Mouse (Mus musculus): ENCODE measurements around the gene Dpp4.
A peak's percentile ranks its signal among the peaks of the same experiment; 100 is the strongest.

Dpp4 gene

DNA sequence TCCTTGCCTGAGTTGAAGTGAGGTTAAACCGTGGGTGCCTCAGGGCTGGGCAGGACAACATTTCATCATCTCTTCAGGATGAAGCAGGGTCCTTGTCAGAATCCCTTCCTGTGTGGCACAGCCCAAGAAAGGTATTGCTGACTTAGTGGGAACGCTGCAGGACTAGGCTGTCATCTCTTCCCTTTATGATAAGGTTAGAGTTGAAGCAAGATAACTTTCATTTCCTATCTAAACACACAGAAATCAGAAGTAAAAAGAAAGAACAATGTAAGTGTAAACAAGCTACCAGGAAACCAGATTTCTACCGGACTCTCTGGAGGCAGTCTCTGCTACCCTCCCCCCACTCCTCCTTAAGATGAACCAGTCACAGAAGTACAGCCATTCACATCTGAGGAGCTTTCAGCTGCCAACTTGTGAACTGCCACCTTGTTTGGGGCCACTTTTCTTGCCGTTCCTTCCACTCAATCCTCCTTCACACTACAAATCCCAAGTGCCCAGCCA lies 3.3 kb downstream of the Dpp4 start:
- DNase-seq (ENCODE audit: low spot score in 2 of 2) = no peak

GRCm38 (mm10) chr2:62408216-62408615 lies 3.8 kb downstream of the Dpp4 start:
- DNase-seq (ENCODE audit: low spot score in 2 of 2) = no peak

GRCm38 (mm10) chr2:62403556-62404135 lies 8.4 kb downstream of the Dpp4 start:
- no peak for DNase-seq (ENCODE audit: low spot score in 2 of 2)

DNA sequence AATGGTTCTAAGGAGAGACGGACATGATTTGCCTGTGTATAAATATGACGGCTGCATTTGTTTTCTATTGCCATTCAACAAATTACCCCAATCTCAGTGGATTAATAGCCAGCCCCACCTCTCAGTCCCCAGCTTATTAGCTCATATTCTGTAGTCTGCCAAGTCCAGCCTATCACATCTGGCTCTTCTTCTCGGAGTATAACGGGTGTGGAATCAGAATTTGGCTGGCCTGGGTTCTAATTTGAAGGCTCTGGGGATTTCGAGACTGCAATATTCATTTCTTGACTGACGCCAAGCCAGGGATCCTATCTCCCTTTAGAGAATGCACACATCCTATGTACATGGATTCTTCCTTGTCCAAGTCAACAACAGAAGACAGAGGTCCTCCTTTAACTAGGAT lies 11.0 kb downstream of the Dpp4 start:
- peak in 1 of 2 experiments; percentile 10 for DNase-seq (ENCODE audit: low spot score in 2 of 2)

DNA sequence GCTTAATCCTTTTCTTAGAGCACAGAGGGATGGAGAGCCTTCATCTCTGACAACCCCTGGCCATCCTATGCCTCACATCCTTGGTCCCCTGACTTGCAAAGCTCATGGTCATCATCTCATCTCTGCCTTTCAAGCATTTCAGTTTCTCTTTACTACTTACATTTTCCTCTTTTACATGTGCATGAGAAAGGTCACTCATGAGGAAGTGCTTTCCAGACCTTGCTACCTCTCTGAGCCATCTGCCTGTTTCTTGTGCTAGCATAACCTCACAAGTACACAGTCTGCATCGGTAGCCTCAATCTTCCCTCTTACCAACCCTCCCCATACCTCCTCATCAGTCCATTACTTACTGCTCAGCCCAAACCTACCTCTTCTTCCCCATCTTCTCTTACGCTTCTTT lies 12.2 kb downstream of the Dpp4 start:
- DNase-seq (ENCODE audit: low spot score in 2 of 2) = no peak

DNA sequence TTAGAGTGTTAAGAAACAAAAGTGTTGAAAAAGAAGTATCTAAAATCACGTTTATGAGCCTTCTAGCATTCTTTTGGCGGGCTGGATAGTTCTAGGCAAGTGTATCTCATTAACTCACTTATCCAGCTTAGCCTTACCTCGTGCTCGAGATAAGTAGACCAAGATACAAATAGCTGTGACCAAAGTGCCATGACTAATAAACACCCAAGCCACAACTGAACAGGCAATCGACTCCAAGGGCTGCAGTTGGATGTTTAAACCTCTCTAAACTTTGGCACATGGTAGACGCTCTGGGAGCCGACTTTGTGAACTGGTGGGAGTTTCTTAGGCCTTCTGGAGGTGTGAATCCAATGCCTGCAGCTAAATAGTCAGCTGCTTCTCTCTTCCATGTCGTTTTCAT lies 12.7 kb downstream of the Dpp4 start:
- no peak for DNase-seq (ENCODE audit: low spot score in 2 of 2)

- no peak for DNase-seq (ENCODE audit: low spot score in 2 of 2)
These were observed 13.7 kb downstream of the Dpp4 start for GRCm38 (mm10) chr2:62398115-62398875.

DNA sequence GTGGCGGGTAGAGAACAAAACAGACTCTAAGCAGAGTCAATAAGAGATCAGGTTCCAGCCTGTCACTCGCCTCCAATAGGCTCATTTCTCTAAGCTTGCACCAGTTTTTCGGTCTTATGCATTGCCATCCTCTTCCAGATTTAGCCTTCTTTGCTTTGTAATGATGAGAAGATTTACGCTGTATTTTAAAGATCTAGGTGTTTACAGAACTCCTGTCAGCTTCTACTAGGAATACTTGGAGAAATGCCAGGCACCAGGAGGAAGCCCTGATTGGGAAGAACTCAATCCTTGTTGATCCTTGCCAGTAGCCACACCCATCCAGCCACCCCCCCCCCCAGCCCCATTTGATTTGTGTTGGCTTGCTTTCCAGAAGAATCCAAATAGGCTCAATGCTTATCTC lies 14.4 kb downstream of the Dpp4 start:
- DNase-seq (ENCODE audit: low spot score in 2 of 2) = no peak

DNA sequence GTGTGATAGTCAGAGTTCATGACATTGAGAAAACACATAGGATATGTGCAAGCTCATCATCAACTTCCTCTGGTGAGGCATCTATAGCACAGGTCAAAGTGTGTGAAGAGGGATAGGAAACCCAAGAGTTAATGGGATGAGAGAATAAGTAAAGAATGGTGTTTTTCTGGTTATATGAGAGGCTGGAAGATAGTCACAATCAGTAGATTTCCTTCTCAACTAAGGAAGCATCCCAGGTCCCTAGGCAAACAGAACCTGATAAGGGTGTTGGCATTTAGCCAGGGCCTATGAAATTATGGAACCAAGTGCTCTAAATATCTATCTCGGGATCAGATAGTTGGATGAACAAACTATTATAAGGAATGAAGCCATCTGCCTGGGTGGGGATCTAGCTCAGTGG lies 15.2 kb downstream of the Dpp4 start:
- no peak for DNase-seq (ENCODE audit: low spot score in 2 of 2)

DNA sequence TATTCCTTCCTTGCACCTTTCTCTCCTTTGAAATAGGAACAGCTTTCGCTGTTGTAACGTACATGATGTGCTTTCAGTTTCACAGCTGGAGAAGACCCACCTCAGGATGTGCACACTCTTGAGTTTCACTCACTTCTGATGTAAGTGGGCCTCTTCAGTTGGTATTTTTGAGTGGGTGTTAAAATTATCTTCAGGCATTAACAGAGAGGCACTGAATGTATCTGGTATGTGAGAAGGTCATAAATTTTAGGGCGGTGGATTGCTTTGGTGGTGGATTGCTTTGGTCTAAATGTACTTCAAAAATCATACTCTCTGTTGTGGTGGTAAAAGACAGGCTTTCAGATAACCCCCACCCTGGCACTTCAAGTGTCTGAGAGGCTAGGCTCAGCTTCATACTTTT lies 17.2 kb downstream of the Dpp4 start:
- no peak for DNase-seq (ENCODE audit: low spot score in 2 of 2)

DNA sequence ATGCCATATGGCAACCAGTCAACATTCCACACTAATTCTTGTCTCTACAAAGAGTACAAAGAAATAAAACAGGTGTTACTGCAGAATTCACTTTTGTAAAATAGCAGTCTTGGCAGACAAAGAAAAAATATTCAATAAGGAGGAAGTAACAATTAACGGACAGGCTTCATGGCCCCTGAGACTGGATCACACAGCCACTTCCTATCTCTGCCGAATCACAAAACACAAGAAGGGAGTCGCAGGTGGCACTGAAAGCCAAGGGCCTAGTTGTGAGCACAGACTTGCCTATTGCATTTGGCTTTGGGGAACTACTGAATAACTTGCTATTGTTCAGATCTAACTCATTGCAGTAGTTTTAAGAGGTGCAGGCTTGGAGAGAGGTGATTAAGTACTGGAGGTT lies 19.9 kb downstream of the Dpp4 start:
- DNase-seq (ENCODE audit: low spot score in 2 of 2) = no peak

GRCm38 (mm10) chr2:62390961-62391461 lies 21.0 kb downstream of the Dpp4 start:
- DNase-seq (ENCODE audit: low spot score in 2 of 2) = peak in 1 of 2 experiments; percentile 10

GRCm38 (mm10) chr2:62390305-62390704 lies 21.7 kb downstream of the Dpp4 start:
- DNase-seq (ENCODE audit: low spot score in 2 of 2) = no peak

- no peak for DNase-seq (ENCODE audit: low spot score in 2 of 2)
These were observed 23.2 kb downstream of the Dpp4 start for GRCm38 (mm10) chr2:62388841-62389240.

GRCm38 (mm10) chr2:62383196-62383595 lies 28.8 kb downstream of the Dpp4 start:
- no peak for DNase-seq (ENCODE audit: low spot score in 2 of 2)

DNA sequence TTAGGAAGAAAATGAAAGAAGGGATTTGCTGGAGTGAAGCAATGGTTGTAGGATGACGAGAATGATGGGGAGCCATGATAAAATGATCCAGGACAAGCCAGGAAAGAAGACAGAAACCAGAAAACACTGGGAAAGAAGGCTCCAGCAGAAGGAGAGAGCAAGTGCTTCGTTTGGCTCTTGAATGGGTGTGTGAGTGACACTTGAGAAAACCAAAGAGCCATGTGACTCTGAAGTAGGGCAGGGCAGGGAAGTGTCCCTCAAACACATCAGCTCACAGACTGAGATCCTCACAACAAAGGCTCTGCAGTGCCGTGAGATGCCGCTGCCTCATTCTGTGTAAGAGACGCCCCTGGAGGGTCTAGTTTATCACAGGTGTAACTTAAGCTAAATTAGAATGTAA lies 29.6 kb downstream of the Dpp4 start:
- no peak for DNase-seq (ENCODE audit: low spot score in 2 of 2)

GRCm38 (mm10) chr2:62381756-62382155 lies 30.3 kb downstream of the Dpp4 start:
- no peak for DNase-seq (ENCODE audit: low spot score in 2 of 2)

- DNase-seq (ENCODE audit: low spot score in 2 of 2) = no peak
These were observed 38.3 kb downstream of the Dpp4 start for GRCm38 (mm10) chr2:62373692-62374091.

DNA sequence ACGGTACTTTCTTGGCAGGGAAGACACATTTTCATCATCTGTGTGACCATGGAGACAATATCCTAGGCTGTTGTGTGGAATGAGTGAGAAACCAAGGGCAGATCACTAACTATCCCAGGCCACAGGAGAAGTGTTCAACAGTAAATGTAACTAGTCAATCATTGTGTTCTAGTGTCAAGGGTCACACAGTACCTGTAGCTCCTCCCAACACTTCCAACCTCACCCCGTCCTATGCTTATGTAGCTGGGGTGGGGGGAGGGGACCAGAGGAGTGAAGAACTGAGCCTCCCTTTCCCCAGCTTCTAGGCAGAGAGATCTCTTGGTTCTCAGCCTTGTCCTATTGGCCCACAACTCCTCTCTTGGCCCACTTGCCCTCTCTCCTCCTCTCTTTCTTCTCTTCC lies 42.0 kb downstream of the Dpp4 start:
- no peak for DNase-seq (ENCODE audit: low spot score in 2 of 2)

- no peak for DNase-seq (ENCODE audit: low spot score in 2 of 2)
These were observed 43.5 kb downstream of the Dpp4 start for GRCm38 (mm10) chr2:62368349-62369053.

DNA sequence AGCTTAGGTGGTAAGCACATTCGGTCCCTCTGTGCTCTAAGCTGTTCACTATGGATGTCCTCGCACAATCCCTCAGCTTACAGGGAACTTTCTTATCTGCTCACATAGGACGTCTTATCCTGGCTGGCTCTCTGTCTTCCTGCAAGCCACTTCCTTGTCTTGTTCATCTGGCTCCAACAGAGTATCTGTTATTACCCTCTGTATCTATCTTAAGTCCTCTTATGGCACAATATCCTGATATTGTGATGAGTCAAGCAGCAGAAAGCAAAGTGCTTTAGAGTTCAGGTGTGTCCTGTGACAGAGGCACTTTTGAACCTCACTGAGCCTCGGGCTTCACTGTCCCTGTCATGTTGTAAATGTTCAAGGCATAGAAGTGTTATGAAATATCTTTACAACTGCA lies 48.4 kb downstream of the Dpp4 start:
- no peak for DNase-seq (ENCODE audit: low spot score in 2 of 2)

GRCm38 (mm10) chr2:62362211-62362610 lies 49.8 kb downstream of the Dpp4 start:
- no peak for DNase-seq (ENCODE audit: low spot score in 2 of 2)

- no peak for DNase-seq (ENCODE audit: low spot score in 2 of 2)
These were observed 50.5 kb downstream of the Dpp4 start for GRCm38 (mm10) chr2:62361514-62361913.

All from urinary bladder, postnatal 36 days (tissue).